Mouse (Mus musculus) left cerebral cortex, postnatal 36 days (tissue): ENCODE results near the gene Ccdc83. TPM values are rescaled to one million over a fixed set of nuclear protein-coding genes. Genes with fewer than 3 reads are reported as not detected.

Source experiments
- DNase-seq, 2 experiments: peaks; one replicate each; pipeline ENCODE4 v3.0.0; 2021 to 2022; ENCODE audit warnings: low spot score in 2 of 2, mixed read lengths in 1 of 2
- intact Hi-C: fragments of 180-260 bp; cut with DNase I; formaldehyde crosslinking; loops from one replicate; pipeline ENCODE4 v1.15.1; 2025
- total RNA-seq, 2 experiments: library from RNA; stranded (reverse); gene quantifications; 2 replicates each; pipeline ENCODE4 v1.2.3; 2021

Ccdc83 gene
- total RNA-seq: not detected

DNA sequence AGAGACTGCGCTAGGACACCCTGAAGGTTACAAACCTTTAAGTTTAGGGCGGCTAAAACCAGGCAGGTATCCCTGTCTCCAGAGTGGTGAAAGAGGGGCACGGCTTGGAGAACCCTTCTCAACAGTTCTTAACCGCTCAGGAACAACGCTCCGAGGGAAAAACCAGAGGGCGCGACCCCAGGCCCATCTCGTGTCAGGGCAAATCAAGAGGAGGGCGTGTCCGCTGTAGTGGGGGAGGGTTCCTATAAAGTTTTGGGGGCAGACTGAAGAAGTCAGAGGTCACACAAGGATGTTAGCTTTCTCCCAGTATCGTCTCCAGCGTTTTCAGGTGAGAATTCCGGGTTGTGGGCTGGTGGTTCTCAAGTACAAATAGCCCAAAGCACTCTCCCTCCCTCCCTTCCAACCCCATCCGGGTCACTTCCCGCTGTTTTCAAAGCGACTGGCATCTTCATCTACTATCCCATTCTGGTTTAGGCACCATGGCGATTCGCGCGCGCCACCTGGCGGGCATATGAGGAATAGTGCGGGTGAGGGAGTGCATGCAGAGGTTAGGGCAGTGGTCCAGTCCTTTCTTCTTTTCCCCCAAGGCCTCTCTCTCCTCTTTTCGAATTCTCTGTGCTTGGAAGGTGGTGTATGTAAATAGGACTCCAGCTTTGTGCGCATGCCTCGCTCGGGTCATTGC is at the start of gene Ccdc83:
Gene Ccdc83, minus strand, starts transcription at position 489 of the 682 bp plus-strand sequence.
- intact Hi-C loops: loop anchor here (1.0 kb wide), 1 partner anchor 267 kb away; no protein-coding TSS in a partner anchor
- DNase-seq: peak; percentile 69 to 74

DNA sequence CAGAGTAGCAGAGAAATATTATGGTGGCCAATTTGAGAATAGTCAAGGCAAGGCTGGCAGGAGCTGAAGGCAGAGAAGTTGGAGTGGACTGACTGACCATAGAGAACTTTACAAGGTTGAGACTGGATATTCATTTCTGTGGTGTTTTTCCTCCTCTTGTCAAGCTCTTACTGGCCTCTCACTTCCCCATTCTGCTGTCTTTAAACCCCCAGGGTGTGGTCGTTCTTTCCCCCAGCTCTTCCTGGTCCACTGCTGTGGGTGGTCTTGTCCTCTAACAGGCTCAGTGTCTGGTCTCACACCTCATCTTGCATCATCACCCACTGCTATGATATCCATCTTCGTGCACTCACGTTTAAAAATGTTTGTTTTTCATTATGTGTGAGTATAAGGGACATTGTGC is 47.8 kb upstream of the Ccdc83 start:
- intact Hi-C loops: no loop called here
- no peak for DNase-seq

DNA sequence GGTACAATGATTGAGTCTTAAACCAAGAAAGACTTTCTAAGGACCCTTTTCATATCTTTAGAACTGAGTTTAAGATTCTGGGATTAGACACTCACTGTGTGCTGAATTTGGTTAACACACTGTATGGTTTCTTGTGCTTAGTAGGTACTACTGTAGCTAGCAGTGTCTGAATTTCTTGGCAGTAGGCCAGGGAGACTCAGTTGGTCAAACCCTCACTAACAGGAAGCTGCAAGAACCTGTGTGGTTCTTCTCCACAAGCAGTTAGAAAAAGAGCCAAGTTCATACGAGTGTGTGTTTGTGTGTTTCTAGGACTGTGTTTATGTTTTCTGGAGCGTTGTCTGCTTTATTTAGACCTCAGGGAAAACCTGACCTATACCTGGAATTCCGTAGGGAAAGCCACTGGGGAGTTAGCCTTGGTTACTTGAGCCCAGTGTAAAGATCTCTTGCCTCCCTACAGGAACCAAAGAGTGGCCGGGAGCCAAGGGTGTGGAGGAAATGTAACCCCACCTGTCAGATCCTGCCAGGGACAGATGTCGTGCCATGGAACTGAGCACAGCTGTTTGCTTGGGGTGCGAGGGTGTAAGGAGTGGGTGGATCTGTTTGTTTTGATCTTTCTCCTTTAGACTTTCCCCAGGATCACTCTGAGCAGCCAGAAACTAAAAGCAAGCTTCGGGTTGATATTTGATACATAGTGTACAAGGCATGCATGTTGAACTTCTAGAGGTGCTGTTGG is 46.7 kb upstream of the Ccdc83 start:
- no peak for DNase-seq
- intact Hi-C loops: no loop called here

DNA sequence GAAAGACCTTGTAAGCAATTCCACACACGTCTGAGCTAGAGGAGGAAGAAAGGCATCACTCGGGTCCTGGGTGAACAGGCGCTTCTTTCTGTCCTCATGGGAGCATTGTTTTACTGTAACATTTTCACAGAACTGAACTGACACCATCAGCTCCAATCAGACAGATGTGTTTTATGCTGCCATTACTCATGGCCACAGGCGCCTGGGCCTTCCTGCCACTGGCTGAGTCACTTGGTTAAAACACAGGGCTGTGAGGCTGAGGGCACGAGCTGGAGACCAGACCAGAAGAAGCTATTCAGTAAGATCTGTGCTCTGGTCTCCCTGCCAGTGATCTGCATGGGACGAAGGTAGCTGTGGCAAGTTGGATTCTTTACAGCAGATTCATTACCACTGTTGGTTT is 42.4 kb upstream of the Ccdc83 start:
- intact Hi-C loops: no loop called here

DNA sequence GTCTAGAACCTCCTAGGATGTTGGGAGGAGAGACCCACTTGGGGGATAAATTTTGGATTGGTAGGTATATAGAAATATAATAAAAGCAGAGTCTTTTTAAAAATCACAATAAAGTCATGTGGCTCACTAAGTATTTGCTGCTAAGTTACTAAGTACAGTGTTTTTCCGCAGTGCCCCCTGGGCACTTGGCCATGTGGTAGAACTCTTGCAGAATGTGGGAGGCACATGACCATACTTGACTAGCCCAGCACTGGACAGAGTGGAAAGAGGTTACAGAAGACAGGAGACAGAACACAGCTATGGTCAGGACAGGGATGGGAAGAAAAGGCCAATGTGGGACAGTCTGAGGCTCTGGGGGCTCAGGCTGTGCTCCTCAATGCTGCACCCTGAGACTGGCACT is 41.4 kb upstream of the Ccdc83 start:
- intact Hi-C loops: no loop called here
- no peak for DNase-seq

More for the DNA sequence above, 42.4 kb upstream of the Ccdc83 start:
- no peak for DNase-seq

DNA sequence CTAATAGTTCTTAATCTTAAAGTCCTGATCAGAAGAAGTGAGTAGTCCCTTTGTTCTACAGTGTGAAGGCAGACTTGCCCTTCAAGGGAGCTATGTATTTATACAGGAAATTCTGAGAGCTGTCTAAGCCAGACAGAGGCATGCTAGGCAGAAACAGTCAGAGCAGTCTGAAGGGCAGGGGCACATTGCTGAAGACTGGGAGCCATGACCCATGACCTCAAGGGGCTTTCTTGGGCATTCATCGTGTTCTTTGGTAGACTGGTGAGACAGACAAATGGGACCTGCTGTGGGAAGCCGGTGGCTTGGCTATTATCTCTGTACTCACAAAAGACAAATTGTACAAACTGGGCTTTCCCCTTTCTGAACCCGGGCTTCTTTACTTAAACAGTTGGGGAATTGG is 40.5 kb upstream of the Ccdc83 start:
- intact Hi-C loops: no loop called here
- no peak for DNase-seq

DNA sequence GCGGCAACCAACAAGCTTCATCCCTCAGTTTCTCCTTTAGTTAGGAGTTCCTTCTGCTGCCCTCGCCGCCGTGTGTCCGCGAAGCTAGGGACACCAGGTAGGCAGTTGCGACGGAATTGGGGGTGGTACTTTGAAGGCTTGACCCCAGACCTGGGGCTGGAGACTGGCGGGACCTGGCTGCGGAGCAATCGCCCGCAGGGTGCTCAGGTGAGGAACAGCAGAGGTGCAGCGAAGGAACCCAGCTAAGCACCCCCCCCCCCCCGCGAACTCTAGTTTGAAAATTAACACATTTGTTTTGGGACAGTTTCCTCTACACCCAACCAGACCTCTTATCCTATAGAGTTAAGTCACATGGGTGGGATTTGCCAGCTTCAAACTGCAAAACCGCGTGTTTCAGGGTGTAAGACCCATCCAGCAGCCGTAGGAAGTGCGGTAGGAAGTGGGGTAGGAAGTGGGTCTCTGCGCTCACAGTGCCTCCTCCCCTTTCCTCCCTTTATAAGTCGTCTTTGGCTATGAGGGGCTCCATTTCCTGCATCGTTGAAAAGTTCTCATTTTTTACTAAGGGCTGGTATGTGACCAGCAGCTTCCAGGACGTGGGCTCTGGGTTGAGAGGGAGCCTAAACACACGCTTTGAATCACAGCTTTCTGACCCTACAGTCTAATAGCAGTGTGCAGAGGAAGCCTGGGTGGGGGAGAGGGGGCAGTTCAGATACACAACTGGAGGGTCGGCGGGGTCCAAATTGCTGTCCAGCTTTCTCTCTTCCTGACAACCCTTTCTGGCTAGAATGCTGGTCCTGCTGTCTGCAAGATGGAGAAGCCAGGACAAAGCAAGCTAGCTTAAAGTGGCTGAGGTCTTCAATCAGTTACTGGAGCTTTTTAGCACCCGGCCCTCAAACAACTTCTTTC is 37.3 kb upstream of the Ccdc83 start:
- intact Hi-C loops: no loop called here
- no peak for DNase-seq

DNA sequence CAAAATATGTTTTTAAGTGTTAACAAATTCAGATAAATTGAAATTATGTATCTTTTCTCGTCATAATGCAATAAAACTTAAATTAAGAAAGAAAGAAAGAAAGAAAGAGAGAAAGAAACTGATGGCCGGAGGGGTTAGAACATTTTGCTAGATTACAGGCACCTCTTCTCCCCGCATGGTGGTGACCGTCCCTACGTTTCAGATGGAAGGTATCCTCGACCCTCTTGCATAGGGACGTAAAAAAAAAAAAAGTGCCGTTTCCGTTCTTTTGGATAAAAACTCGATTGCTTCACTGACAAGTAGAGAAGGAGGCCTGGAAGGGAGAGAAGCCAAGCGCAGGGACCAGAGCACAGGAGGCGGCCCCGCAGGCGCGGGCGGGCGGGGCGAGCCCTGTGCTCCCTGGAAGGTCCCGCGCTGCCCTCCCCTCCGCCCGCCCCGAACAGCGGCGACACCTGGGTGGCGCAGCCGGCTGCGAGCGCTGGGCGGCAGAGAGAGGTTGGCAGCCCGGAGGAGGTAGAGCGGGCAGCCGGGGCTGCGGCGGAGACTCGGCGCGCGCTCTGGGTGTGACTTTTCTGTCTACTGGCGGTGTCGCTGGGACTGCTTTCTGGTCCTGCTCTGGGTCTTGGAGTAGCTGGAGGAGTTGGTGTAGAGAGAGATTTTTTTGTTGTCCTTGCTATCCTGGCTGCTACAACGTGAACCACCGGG is 36.5 kb upstream of the Ccdc83 start, which contains the start of gene Sytl2:
Gene Sytl2, plus strand, starts transcription at position 311 of the 705 bp plus-strand sequence.
- peak; percentile 17 to 30 for DNase-seq
- intact Hi-C loops: no loop called here

DNA sequence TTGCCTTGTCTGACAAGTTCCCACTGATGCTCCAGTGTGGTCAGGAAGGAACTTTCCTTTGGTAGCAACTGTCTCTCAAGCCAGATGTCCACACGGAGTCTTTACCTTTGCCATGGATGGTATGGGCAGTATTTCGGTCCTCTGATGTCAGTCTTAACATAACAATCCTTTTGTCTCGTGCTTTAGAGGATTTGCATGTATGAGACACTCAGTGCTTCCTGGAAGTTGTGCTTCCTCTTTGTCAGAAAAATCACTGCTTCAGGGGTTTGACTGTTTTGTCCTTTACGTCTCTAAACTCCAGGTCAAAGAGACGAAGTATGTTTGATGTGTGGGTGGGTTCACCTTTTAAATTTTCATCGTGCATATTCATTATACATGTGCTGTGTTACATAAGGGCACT is 26.3 kb upstream of the Ccdc83 start:
- DNase-seq: no peak
- intact Hi-C loops: no loop called here

DNA sequence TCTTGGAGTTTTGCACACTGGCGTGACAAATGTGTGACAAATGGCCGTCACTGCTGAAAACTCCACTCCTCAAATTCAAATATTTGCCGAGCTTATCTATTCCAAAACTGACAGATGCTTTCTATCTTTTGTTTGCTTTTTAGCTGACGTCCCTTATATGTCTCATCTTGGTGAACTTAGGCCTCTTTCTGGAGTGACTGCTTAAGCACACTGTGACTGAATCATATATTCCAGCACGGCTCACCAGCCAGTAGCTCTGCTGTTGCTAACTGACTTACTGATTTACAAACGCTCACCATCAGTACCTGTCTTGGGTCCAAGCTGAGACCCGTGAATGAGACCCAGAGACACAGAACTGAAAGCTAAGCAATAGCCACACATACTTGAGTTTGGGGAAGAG is 19.2 kb upstream of the Ccdc83 start:
- intact Hi-C loops: no loop called here
- DNase-seq: no peak

DNA sequence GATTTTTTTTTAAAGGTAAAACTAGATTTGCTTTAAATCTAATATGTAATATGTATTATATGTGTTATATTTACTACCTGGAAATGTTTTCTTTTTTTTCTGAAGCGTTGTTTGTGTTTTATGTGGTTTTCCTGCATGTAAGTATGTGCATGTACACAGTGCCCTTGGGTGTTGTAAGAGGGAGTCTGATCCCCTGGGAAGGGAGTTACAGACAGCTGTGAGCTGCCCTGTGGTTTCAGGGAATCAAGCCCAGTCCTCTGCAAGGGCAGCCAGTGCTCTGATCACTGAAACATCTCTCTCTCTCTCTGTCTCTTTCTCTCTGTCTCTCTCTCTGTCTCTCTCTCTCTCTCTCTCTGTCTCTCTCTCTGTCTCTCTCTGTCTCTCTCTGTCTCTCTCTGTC is 17.2 kb upstream of the Ccdc83 start:
- intact Hi-C loops: no loop called here
- no peak for DNase-seq

DNA sequence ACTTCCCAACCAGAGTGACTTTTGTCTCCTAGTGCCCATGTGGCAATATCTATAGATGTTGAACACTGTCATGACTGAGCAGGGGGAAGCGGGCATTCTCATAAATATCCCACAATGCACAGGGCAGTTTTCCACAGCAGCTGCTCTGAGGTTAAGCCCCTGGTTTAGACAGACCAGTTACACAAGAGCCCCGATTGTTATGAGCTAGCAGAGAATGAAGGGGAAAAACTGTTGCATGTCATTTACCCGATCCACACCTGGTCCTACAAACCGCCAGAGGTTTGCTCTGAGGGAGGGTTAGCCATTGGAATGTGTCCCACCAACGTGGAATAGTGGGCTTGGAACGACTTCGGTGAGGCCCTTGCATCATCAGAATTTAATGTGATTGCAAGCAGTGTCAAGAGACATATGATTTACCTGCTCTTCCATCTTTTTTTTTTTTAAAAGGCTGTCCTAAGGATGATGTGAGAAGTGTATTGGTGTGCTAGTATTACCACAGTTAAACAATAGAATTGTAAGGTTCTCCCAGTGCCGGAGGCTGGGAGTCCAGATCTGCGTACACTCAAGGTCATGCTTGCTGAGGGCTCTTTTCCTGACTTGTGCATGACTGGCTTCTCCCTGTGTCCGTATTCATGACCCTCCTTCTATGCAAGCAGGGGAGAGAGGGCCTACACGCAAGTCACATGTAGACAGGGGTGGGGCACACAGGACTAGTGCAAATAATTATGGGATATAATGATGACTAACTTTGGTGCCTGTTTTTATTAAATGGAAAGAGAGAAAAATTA is 16.4 kb upstream of the Ccdc83 start:
- intact Hi-C loops: no loop called here
- no peak for DNase-seq

DNA sequence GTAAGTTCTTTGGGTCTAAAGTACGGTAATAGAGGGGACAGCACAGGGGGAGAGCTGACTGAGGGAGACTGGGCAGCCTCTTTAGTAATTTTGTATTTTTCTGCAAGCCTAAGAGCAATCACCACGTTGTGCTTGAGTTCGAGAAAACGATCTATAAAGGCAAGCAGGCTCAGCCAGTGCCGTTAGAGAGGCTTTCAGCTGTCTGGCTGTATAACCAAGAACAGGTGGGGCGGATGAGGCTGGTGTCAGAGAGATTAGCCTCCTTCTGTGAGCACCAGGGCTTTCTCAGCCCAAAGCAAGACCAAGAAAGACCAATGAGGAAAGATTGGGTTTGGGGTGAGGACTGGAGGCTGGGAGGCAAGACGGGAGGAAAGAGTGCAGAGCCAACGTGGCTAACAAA is 15.3 kb upstream of the Ccdc83 start:
- intact Hi-C loops: no loop called here

DNA sequence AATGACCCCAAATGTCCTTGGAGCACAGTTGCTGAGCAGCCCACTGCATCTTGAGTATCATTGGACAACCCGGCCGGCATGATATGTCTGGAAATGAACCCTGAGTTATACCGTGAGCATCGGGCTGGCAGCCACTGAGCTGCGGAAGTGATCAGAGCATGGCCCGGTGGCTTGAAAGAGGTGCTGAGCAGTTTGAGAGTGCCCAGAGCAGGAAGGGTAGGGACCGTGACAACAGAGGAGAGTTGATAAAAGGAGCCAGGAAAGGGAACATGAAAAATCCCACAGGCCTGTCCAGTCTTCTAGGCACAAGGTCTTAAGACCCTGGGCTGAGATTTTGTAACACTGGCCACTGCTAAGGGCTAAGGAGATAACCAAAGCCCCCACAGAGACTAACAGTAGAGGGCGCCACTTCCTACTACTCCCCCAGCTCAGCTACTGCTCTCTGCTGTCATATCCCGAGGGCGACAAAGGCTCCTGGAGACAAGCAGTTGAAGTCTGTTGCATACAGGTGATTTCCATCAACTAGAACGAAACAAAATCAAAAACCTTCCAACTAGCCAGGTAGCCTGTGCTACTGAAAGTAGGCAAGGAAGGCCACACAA is 14.8 kb upstream of the Ccdc83 start:
- peak in 1 of 2 experiments; percentile 11 for DNase-seq
- intact Hi-C loops: no loop called here

More for the DNA sequence above, 15.3 kb upstream of the Ccdc83 start:
- DNase-seq: no peak

DNA sequence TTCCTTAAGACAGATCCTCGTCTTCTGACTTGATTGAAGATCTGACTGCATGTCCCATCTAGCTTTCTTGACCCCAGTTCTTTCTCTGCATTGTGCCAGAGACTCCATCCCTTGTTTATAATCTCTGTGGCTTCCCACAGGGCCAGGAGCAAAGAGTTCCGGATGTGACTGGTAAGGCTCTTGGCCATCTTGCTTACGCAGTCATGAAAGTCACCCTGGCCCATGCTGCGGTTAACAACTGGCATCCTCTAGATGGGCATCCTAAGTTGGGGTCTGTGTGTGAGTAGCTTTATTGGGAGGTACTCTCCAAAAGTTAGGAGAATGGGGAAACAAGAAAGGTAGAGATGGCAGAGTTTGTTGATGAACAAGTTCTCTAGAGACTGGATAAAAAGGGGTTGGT is 13.6 kb upstream of the Ccdc83 start:
- DNase-seq: no peak
- intact Hi-C loops: loop anchor here (5.0 kb wide), 1 partner anchor 128 kb away; no protein-coding TSS in a partner anchor

DNA sequence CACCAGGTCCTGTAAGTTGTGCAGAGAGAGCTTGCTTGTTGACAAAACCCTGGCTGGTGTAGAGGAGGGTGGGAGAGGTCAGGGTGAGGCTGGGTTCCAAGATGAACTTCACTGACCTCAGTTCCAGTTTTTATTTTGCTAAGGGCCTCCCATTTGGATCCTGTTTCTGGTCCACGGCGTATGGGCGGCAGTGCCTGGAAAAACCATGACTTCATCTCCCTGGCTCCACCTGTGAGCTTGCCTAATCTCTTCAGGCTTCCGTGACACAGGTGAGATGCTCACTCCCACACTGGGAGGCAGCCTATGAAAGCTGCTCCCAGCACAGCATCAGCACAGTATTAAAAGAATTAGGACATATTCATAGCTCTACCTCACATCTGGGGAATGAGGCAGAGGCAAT is 12.2 kb upstream of the Ccdc83 start:
- intact Hi-C loops: loop anchor here (5.0 kb wide), 1 partner anchor 130 kb away; no protein-coding TSS in a partner anchor

DNA sequence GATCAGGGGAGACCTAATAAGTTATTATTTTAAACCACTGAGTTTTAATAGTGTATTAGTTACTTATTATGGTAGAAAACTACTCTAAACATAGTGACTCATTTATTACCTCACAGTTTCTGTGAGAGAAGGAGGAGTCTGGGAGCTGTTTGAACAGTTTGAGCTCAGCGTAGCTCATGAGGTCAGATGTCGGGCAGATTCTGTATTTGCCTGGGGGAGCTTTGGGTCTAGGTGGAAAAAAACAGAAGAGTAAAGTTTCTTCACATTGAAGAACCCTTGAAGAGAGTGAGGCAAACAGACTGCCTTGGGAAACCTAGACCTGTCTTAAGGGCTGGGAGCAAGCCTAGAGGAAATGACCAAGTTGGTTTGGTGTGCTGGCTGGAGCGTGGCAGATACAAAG is 11.7 kb upstream of the Ccdc83 start:
- no peak for DNase-seq
- intact Hi-C loops: loop anchor here (5.0 kb wide), 1 partner anchor 130 kb away; no protein-coding TSS in a partner anchor

More for the DNA sequence above, 12.2 kb upstream of the Ccdc83 start:
- no peak for DNase-seq

DNA sequence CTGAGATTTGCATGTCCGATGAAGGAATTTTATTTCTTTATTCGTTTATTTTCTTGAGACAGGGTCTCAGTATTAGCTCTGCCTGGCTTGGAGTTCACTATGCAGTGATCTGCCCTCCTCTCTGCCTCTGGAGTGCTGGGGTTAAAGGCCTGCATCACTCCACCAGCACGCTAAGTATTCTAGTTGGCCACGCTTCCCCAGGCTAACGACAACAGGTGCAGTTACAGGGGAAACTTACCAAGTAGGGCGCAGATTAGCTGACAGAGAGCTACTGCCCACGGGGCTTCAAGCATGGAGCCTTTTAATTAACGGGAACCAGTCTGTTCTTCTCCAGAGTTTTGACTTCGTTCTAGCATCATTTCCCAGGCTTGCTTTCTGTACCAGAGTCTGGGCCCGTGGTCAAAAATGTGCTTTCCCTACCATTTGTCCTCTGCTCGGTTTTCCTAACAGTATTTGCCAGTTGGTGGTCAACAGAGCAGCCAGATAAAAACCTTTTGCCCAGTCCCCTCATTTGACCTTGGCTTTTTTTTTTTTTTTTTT is 9.1 kb upstream of the Ccdc83 start:
- intact Hi-C loops: loop anchor here (5.0 kb wide), 1 partner anchor 133 kb away; no protein-coding TSS in a partner anchor
- DNase-seq: no peak
